Mouse (Mus musculus) kidney, embryonic 15.5 days (tissue): ENCODE data around the gene Swsap1. TPM values are rescaled to one million over a fixed set of nuclear protein-coding genes. Genes with fewer than 3 reads are reported as not detected.

Source experiments
- ATAC-seq: fragments of 200-750 bp; cut with Nextera tagmentation; replicated peaks from 2 replicates; pipeline ENCODE4 v1.8.0; 2017; ENCODE audit warnings: moderate TSS enrichment; ENCODE audit not compliant: low FRiP score
- H3K27ac ChIP-seq: fragments of 300-500 bp; sonication (generic); 2 replicates; pipeline ENCODE4 v1.5.1; 2015; ENCODE audit warnings: mild to moderate bottlenecking, inconsistent platforms
- H3K27me3 ChIP-seq: fragments of 300-500 bp; sonication (generic); 2 replicates; pipeline ENCODE4 v1.6.1; 2015; ENCODE audit warnings: inconsistent platforms
- H3K36me3 ChIP-seq: fragments of 300-500 bp; sonication (generic); 2 replicates; pipeline ENCODE4 v1.6.1; 2015; ENCODE audit warnings: inconsistent platforms
- H3K4me1 ChIP-seq: fragments of 300-500 bp; sonication (generic); 2 replicates; pipeline ENCODE4 v1.6.1; 2015; ENCODE audit warnings: inconsistent platforms
- H3K4me2 ChIP-seq: fragments of 300-500 bp; sonication (generic); 2 replicates; pipeline ENCODE4 v1.6.1; 2015; ENCODE audit warnings: moderate library complexity, mild to moderate bottlenecking, inconsistent platforms
- H3K4me3 ChIP-seq: fragments of 300-500 bp; sonication (generic); replicated peaks from 2 replicates; pipeline ENCODE4 v1.5.1; 2015; ENCODE audit warnings: mild to moderate bottlenecking, inconsistent platforms
- H3K9ac ChIP-seq: fragments of 300-500 bp; sonication (generic); 2 replicates; pipeline ENCODE4 v1.6.1; 2015; ENCODE audit warnings: mild to moderate bottlenecking, inconsistent platforms
- H3K9me3 ChIP-seq: fragments of 300-500 bp; sonication (generic); replicated peaks from 2 replicates; pipeline ENCODE4 v1.6.1; 2016; ENCODE audit warnings: inconsistent platforms
- WGBS: fragments of 180-500 bp; shearing (Covaris S2); methylation state at CpG from one replicate; pipeline ENCODE4 v1.1.7; 2015; ENCODE audit warnings: mixed read lengths; 5-methylcytosine and 5-hydroxymethylcytosine counted together
- polyA plus RNA-seq: library from polyadenylated mRNA; unstranded; fragments of >200 nt; fragmentation: Nextera tagmentation; extraction: Ambion mirVana; gene quantifications from 2 replicates; pipeline ENCODE4 v1.2.1, GENCODE M21; 2015

Gene Swsap1
- polyA plus RNA-seq: 7.9 and 12.6 TPM in 2 replicates

DNA sequence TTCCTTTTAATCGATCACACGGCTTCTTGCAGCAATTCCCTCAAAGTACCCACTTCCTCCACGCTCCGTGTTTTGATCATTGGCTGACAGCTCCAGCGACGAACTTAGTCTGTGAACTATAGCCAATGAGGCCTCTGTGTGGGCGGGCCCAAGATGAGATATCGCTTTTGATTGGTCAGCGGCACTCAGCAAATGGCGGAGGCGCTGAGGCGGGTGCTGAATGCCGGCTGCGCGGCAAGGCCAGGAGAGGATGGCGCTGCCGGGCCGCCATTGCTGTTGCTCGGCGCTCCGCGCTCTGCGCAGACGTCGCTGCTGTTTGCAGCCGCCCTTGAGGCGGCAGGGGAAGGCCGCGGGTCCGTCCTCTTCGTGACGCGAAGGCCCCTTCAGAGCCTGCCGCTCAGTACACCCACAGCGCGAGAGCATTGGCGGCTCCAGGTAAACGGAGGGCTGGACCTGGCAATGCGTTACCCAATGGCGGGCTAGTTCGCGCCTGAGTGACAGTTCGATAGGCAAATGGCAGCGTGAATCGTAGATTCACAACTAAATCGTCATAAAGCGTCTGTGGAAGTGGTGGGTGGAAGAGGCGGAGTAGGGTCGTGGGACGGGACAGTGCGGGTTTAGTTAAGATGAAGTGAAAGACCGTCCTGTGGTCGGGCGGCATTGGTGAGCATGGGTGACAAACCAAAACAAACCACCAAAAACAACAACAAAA lies at the start of gene Swsap1:
Gene Swsap1 (plus strand): TSS at position 186 of the 712 bp plus-strand sequence.
- WGBS: under 1% methylated on average over 54 of the region's 54 CpGs
- H3K27ac ChIP-seq: peak within 1 kb of the TSS; percentile 92

DNA sequence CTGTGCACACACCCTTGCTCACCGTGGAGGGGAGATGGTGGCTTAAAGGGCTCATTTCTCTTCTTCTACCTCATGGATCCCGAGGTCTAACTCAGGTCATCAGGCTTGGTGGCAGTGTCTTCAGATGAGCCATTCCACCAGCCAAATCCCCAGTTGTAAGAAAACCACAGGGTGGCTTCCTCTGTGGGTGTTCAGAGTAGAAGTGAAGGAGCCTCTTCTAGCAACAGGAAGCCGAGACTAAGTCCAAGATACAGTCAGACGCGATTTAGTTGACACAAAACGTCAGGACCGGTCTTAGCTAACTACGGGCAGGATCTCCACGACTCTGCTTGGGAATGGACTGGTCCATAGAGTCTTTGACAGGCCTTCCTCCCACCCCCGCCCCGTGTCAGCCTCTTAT lies 47.3 kb upstream of the Swsap1 start:
- H3K4me3 ChIP-seq: no peak overlapping the region
- no peaks in the 10 kb centered on the region for H3K4me1 ChIP-seq
- no peak overlapping the region for H3K27ac ChIP-seq
- 80% methylated on average over 11 of the region's 11 CpGs for WGBS
- H3K36me3 ChIP-seq: no peaks in the 10 kb centered on the region
- H3K27me3 ChIP-seq: 0 out of 2 replicates have a peak, but pooled peaks cover 3% of the 10 kb centered on the region
- no peak overlapping the region for H3K9ac ChIP-seq
- no peak for ATAC-seq
- no peaks in the 10 kb centered on the region for H3K9me3 ChIP-seq
- no peak overlapping the region for H3K4me2 ChIP-seq

More for the DNA sequence above, at the start of gene Swsap1:
- Histone ChIP-seq H3K4me3 (peak within 1 kb of the TSS; percentile 65), H3K9ac (peak within 1 kb of the TSS; percentile 71), H3K9me3 (0 out of 2 replicates have a peak, but pooled peaks cover 4% of the 10 kb centered on the region), H3K4me1 (peaks cover 23% of the 10 kb centered on the region), H3K27me3 (peaks cover 4% of the 10 kb centered on the region), H3K4me2 (peak within 1 kb of the TSS; percentile 77), H3K36me3 (peaks cover 13% of the 10 kb centered on the region)
- peak; percentile 98 for ATAC-seq

DNA sequence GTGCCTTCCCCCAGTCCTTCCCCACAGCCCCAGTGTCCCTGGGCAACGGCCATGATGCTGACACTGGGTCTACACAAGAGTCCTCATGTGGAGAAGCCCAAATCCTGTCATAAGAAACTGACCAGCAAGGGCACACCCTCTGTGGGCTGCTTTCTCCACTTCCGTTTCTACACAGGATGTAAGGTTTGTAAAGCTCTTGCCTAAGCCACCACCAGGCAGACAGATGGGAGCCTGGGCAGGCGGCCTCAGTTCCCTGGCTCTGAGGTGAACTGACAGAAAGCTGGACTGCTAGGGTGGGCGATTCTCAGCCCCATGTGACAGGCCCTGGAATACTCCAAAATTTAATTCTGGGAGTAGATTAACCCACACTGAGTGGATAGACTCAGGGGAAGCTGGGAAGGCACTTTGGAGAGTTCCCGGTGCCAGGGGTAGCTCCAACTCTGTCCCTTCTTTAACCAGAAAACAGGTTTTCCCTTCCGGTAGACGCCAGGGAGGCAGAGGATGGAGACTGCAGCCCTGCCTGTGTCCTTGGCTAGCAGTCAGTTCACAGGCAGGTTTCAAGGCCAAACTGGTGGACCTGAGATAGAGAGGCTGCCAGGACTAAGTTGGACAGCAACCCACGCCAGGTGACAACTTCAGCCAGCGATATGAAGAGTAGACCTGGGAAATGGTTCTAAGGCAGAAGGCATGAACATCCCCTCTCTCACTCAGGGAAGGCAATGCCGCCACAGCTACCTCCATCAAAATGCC lies 45.9 kb upstream of the Swsap1 start:
- no peak overlapping the region for H3K4me3 ChIP-seq
- no peaks in the 10 kb centered on the region for H3K36me3 ChIP-seq
- no peak overlapping the region for H3K9ac ChIP-seq
- 76% methylated on average over 10 of the region's 10 CpGs for WGBS
- H3K4me1 ChIP-seq: no peaks in the 10 kb centered on the region
- H3K27ac ChIP-seq: no peak overlapping the region
- H3K4me2 ChIP-seq: no peak overlapping the region
- H3K27me3 ChIP-seq: no peaks in the 10 kb centered on the region
- no peak for ATAC-seq
- no peaks in the 10 kb centered on the region for H3K9me3 ChIP-seq

DNA sequence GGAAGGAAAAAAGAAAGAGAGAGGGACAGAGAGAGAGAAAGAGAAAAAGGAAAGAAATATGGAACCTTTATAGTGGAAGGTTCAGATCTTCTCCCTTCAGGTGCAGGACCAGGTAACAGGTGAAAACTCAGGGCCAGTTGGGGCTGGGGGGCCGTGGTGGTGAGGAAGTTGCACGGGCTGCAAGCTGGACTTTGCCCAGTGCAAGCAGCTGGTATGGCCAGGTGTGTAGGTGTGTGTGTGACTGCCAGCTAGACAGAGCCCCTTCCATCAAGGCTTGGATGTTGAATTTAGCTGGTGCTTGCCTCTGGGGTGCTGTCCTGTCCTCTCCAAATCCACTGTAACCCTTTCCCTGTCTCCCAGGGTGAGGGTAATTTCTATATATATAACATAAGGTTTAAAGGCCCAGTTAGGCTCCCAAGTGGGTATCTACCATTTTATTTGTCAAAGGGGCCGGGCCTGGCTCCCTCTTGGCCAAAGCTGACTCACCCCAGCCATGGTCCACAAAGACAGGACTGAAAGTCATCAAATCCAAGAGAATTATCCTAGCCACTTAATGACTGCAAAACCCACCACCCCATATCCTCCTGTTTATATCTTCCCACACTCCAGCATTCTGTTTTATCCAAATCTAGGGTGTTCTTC lies 38.6 kb upstream of the Swsap1 start:
- H3K9me3 ChIP-seq: no peaks in the 10 kb centered on the region
- no peak for ATAC-seq
- peak overlapping the region; percentile 92 for H3K4me2 ChIP-seq
- peaks cover 21% of the 10 kb centered on the region; the same call in 1 of the 2 replicates for H3K27me3 ChIP-seq
- peak overlapping the region; percentile 48 for H3K9ac ChIP-seq
- H3K4me3 ChIP-seq: peak overlapping the region; percentile 66
- H3K4me1 ChIP-seq: peaks cover 16% of the 10 kb centered on the region
- no peaks in the 10 kb centered on the region for H3K36me3 ChIP-seq
- no peak overlapping the region for H3K27ac ChIP-seq
- 73% methylated on average over 3 of the region's 3 CpGs for WGBS

DNA sequence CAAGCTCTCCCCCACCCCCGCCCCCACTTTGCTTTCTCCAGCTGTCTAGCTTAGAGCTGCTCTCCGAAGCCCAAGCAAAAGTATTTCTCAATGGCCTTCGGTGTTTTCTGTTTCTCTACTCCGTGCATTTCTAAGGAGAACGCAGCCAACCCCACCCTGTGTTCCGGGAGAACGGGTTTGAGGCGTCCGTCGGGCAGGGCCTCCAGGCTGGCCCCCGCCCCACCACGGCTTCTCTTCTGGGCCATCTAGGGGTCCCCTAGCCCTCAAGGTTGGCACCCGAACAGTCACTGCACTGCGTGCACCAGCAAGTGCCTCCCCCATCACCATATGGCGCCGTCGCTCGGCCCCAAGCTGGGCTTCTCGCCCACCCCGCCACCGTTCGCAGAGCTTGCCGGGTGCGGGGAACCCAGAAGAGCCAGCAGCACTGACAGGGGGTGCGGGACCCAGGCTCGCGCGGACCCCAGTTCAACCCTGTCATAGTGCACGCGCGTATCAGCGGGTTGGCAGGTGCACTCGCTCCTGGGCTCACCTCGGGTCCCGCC lies 38.0 kb upstream of the Swsap1 start:
- no peaks in the 10 kb centered on the region for H3K9me3 ChIP-seq
- H3K4me3 ChIP-seq: peak overlapping the region; percentile 66
- H3K27ac ChIP-seq: no peak overlapping the region; the same call in 1 of the 2 replicates
- peak overlapping the region; percentile 92 for H3K4me2 ChIP-seq
- WGBS: 2% methylated on average over 35 of the region's 35 CpGs
- H3K36me3 ChIP-seq: no peaks in the 10 kb centered on the region
- ATAC-seq: no peak; the same call in 1 of the 2 replicates
- H3K4me1 ChIP-seq: peaks cover 16% of the 10 kb centered on the region
- H3K27me3 ChIP-seq: peaks cover 21% of the 10 kb centered on the region; the same call in 1 of the 2 replicates
- H3K9ac ChIP-seq: peak overlapping the region; percentile 48

DNA sequence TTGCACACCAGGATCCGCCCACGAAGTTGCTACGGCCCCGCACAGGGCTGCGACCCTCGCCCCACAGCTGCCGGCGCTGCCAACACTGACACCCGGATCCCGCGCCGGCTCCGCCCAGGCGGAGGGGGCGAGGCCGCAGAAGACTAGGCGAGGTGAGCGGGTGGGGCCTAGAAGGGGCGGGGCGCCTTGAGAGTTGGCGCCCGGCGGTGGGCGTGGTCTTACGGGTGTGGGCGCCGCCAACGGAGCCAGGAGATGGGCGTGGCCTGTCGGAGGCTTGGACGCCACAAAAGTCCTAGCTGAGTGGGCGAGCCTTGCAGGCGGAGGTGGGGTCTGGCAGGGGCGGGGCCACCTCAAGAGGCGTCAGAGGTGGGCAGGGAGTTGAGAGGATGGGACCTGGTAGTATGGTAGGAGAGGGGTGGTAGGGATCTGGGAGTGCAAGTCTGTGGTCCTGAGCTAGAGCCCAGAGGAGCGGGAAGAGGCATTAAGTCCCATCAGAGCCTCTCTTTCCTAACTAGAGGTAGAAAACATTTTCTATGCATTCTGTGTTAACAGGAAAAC lies 37.4 kb upstream of the Swsap1 start, which contains the start of gene Rab3d:
Gene Rab3d (minus strand): TSS at position 158 of the 558 bp plus-strand sequence.
- Histone ChIP-seq H3K36me3 (peaks cover 3% of the 10 kb centered on the region; the same call in 1 of the 2 replicates), H3K4me2 (peak within 1 kb of the TSS; percentile 92), H3K4me1 (peaks cover 16% of the 10 kb centered on the region), H3K9me3 (no peaks in the 10 kb centered on the region), H3K27ac (no peak within 1 kb of the TSS; the same call in 1 of the 2 replicates), H3K4me3 (peak within 1 kb of the TSS; percentile 66), H3K9ac (peak within 1 kb of the TSS; percentile 48), H3K27me3 (peaks cover 21% of the 10 kb centered on the region; the same call in 1 of the 2 replicates)
- under 1% methylated on average over 36 of the region's 36 CpGs for WGBS
- peak; percentile 97 for ATAC-seq

DNA sequence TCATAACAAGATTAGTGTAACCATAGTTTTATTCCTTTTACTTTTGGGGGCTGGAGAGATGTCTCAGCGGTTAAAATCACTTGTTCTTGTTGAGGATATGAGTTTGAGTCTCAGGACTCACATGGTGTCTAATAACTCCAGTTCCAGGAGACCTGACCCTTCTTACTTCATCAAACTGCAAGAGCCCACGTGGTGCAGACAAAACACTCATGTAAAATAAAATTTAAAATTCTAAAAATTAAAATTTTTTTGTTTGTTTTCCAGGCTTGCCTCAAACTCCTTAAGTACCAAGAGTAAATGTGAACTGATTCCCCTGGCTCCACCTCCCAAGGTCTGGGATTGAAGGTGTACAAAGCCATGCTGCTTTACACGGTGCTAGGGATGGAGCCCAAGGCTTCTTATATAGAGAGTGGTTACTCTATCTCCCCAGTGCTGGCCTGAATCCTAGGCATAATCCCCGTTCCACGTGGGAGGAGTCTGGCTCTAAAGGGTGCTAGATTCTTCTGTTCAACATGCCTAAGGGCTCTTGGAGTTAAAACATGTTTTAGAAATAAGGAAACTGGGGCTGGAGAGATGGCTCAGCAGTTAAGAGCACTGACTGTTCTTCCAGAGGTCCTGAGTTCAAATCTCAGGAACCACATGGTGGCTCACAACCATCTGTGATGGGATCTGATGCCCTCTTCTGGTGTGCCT lies 36.7 kb upstream of the Swsap1 start:
- peak overlapping the region; percentile 66 for H3K4me3 ChIP-seq
- no peaks in the 10 kb centered on the region for H3K9me3 ChIP-seq
- peak overlapping the region; percentile 92 for H3K4me2 ChIP-seq
- peaks cover 5% of the 10 kb centered on the region; the same call in 1 of the 2 replicates for H3K36me3 ChIP-seq
- peaks cover 21% of the 10 kb centered on the region; the same call in 1 of the 2 replicates for H3K27me3 ChIP-seq
- H3K9ac ChIP-seq: no peak overlapping the region
- H3K4me1 ChIP-seq: peaks cover 22% of the 10 kb centered on the region
- whole genome bisulfite sequencing: 23% methylated on average over 5 of the region's 5 CpGs
- no peak overlapping the region for H3K27ac ChIP-seq
- ATAC-seq: no peak

DNA sequence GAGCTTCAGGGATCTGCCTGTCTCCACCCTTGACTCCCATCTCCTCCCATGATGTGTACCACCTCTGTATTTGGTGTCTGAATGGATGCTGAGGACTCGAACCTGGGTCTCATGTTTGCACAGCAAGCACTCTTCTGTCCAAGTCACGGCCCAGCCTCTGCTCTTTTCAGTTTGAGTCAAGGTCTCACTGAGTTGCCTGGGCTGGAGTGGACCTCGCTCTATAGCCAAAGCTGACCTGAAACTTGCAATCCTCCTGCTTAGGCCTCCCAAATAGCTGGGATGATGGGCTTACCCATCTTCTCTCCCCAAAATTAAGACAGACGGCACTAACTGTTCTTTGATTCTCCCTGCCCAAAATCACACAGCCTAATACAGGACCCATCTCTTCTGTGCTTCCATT lies 32.5 kb upstream of the Swsap1 start:
- Histone ChIP-seq H3K4me2 (no peak overlapping the region), H3K9ac (no peak overlapping the region), H3K27ac (0 out of 2 replicates have a peak overlapping the region, but pooled peaks have one; percentile 71), H3K36me3 (peaks cover 19% of the 10 kb centered on the region), H3K4me1 (peaks cover 34% of the 10 kb centered on the region), H3K9me3 (no peaks in the 10 kb centered on the region), H3K27me3 (no peaks in the 10 kb centered on the region), H3K4me3 (no peak overlapping the region)
- WGBS: 91% methylated on average over 4 of the region's 4 CpGs
- ATAC-seq: no peak

DNA sequence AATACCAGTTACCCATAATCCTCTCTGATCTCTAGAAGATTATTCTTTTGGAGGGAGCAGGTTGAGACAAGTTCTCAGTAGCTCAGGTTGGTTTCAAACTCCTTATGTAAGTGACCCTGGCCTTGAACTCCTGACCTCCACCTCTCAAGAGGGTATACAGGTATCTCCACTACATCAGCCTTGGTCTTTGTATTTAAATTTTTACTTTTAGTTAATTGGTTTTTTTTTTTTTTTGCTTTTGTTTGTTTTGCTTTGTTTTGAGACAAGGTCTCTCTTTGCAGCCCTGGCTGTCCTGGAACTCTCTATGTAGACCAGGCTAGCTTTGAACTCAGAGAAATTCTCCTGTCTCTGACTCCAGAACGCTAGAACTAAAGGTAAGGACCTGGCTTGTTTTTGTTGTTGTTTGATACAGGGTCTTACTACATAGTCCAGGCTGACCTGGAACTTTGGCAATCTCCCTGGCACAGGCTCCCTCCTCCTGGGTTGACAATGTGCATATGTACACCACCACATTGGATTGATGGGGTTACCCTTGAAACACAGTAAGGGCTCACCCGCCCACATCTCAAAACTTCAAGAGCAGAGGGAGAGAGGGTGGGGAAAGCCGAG lies 32.0 kb upstream of the Swsap1 start:
- Histone ChIP-seq H3K4me2 (no peak overlapping the region), H3K27ac (peak overlapping the region; percentile 71; the same call in 1 of the 2 replicates), H3K9ac (no peak overlapping the region), H3K36me3 (peaks cover 19% of the 10 kb centered on the region), H3K4me3 (no peak overlapping the region), H3K9me3 (no peaks in the 10 kb centered on the region), H3K27me3 (no peaks in the 10 kb centered on the region), H3K4me1 (peaks cover 29% of the 10 kb centered on the region)
- 51% methylated on average over 3 of the region's 3 CpGs for WGBS
- no peak for ATAC-seq

DNA sequence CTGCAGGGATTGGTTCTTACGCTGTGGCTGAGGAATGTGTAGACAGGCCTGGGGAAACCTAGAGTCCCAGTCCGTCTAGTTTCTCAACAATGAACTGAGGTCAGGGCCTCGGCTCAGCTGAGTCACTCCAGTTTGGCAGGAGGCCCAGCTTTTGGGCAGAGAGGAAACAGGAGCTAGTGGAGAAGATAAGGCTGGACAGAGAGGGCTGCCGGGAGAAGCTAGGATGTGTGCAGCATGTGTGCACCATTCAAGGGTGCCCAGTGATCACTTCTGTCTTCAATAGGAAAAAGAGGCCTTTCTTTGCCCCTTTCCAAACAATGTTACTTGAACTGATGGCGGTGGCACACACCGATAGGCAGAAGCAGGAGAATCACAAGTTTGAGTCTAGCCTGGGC lies 31.5 kb upstream of the Swsap1 start:
- H3K27me3 ChIP-seq: no peaks in the 10 kb centered on the region
- WGBS: 50% methylated on average over 6 of the region's 6 CpGs
- no peak overlapping the region for H3K9ac ChIP-seq
- peaks cover 19% of the 10 kb centered on the region for H3K36me3 ChIP-seq
- H3K4me2 ChIP-seq: no peak overlapping the region
- H3K4me3 ChIP-seq: no peak overlapping the region
- peak overlapping the region; percentile 71 for H3K27ac ChIP-seq
- peak; percentile 16; the same call in 1 of the 2 replicates for ATAC-seq
- H3K9me3 ChIP-seq: no peaks in the 10 kb centered on the region
- H3K4me1 ChIP-seq: peaks cover 29% of the 10 kb centered on the region
